Mouse (Mus musculus): ENCODE data around the gene Carm1. TPM values are rescaled to one million over a fixed set of nuclear protein-coding genes. Genes with fewer than 3 reads are reported as not detected.
A peak's percentile ranks its signal among the peaks of the same experiment; 100 is the strongest.

The Carm1 gene
- polyA plus RNA-seq, 1 experiment: 48.1 TPM

- H3K36me3 ChIP-seq (ENCODE audit: control insufficient read depth, insufficient read depth): no peaks in the 10 kb centered on the region
- H3K27me3 ChIP-seq (ENCODE audit: control insufficient read depth, insufficient read depth, insufficient read length): no peaks in the 10 kb centered on the region
- peak overlapping the region; percentile 53 for H3ac ChIP-seq (ENCODE audit: control insufficient read depth, insufficient read length)
- no peak for TF ChIP-seq CEBPB (IDR thresholded peaks at IDR 0.05; ENCODE audit: insufficient read depth, poor library complexity, severe bottlenecking)
- TF ChIP-seq MYOD1 (IDR thresholded peaks at IDR 0.05; ENCODE audit: control insufficient read depth in 1 of 3, insufficient read length in 2 of 3, low read depth in 2 of 3): no peak
- no peak for TF ChIP-seq TCF3 (IDR thresholded peaks at IDR 0.05; ENCODE audit: insufficient read length, low read depth)
- TF ChIP-seq POLR2AphosphoS2 (IDR thresholded peaks at IDR 0.05; ENCODE audit: insufficient read length, low read depth): no peak
- TF ChIP-seq E2F4 (IDR thresholded peaks at IDR 0.05; ENCODE audit: insufficient read depth): no peak
- no peak for TF ChIP-seq MYOG (IDR thresholded peaks at IDR 0.05; ENCODE audit: control insufficient read depth in 1 of 3, insufficient read depth in 1 of 3, insufficient read length in 2 of 3, low read depth in 2 of 3)
- no peak for TF ChIP-seq REST (IDR thresholded peaks at IDR 0.05; ENCODE audit: insufficient read depth, insufficient read length)
- TF ChIP-seq TCF12 (IDR thresholded peaks at IDR 0.05; ENCODE audit: insufficient read depth, poor library complexity, severe bottlenecking): no peak
- TF ChIP-seq MAX (IDR thresholded peaks at IDR 0.05; ENCODE audit: low read depth): no peak
- TF ChIP-seq SRF (IDR thresholded peaks at IDR 0.05; ENCODE audit: control insufficient read depth, insufficient read length, low read depth): no peak
- TF ChIP-seq USF1 (IDR thresholded peaks at IDR 0.05; ENCODE audit: low read depth): no peak
- H3K4me3 ChIP-seq: peak overlapping the region; percentile 92
- peak overlapping the region; percentile 96 for H3K4me2 ChIP-seq (ENCODE audit: low read depth)
- H3K79me2 ChIP-seq (ENCODE audit: control insufficient read depth, insufficient read depth): peaks cover 36% of the 10 kb centered on the region
Observed at GRCm38 (mm10) chr9:21614864-21615616, 68.3 kb downstream of the Carm1 start.

- Histone ChIP-seq H3K36me3 (ENCODE audit: control insufficient read depth, insufficient read depth) (no peaks in the 10 kb centered on the region), H3K27me3 (ENCODE audit: control insufficient read depth, insufficient read depth, insufficient read length) (no peaks in the 10 kb centered on the region), H3K79me2 (ENCODE audit: control insufficient read depth, insufficient read depth) (peaks cover 43% of the 10 kb centered on the region), H3K4me2 (ENCODE audit: low read depth) (peak within 1 kb of the TSS; percentile 96), H3K4me3 (peak within 1 kb of the TSS; percentile 92), H3ac (ENCODE audit: control insufficient read depth, insufficient read length) (peak within 1 kb of the TSS; percentile 53)
- TF ChIP-seq SRF (IDR thresholded peaks at IDR 0.05; ENCODE audit: control insufficient read depth, insufficient read length, low read depth): peak; percentile 7
- peak; percentile 5 for TF ChIP-seq POLR2AphosphoS2 (IDR thresholded peaks at IDR 0.05; ENCODE audit: insufficient read length, low read depth)
- no peak for TF ChIP-seq TCF12 (IDR thresholded peaks at IDR 0.05; ENCODE audit: insufficient read depth, poor library complexity, severe bottlenecking)
- no peak for TF ChIP-seq MAX (IDR thresholded peaks at IDR 0.05; ENCODE audit: low read depth)
- peak; percentile 59 for TF ChIP-seq POLR2A (IDR thresholded peaks at IDR 0.05; ENCODE audit: insufficient read length, low read depth)
Observed at GRCm38 (mm10) chr9:21615617-21616231, 69.0 kb downstream of the Carm1 start, which contains the start of gene Smarca4. Gene Smarca4 (plus strand): TSS chr9:21616169.

- TF ChIP-seq MYOG (IDR thresholded peaks at IDR 0.05; ENCODE audit: control insufficient read depth in 1 of 3, insufficient read depth in 1 of 3, insufficient read length in 2 of 3, low read depth in 2 of 3) (peak in 1 of 3 experiments; percentile 20), POLR2AphosphoS2 (IDR thresholded peaks at IDR 0.05; ENCODE audit: insufficient read length, low read depth) (peak; percentile 60), MYOD1 (IDR thresholded peaks at IDR 0.05; ENCODE audit: control insufficient read depth in 1 of 3, insufficient read length in 2 of 3, low read depth in 2 of 3) (no peak), POLR2A (IDR thresholded peaks at IDR 0.05; ENCODE audit: insufficient read length, low read depth) (peak; percentile 71), E2F4 (IDR thresholded peaks at IDR 0.05; ENCODE audit: insufficient read depth) (no peak), USF1 (IDR thresholded peaks at IDR 0.05; ENCODE audit: low read depth) (no peak)
- Histone ChIP-seq H3K4me2 (ENCODE audit: low read depth) (peak overlapping the region; percentile 84), H3K27me3 (ENCODE audit: control insufficient read depth, insufficient read depth, insufficient read length) (no peaks in the 10 kb centered on the region), H3ac (ENCODE audit: control insufficient read depth, insufficient read length) (peak overlapping the region; percentile 53), H3K79me2 (ENCODE audit: control insufficient read depth, insufficient read depth) (peaks cover 49% of the 10 kb centered on the region), H3K4me3 (peak overlapping the region; percentile 92), H3K36me3 (ENCODE audit: control insufficient read depth, insufficient read depth) (no peaks in the 10 kb centered on the region)
Observed at GRCm38 (mm10) chr9:21616232-21616781, 69.6 kb downstream of the Carm1 start.

GRCm38 (mm10) chr9:21617066-21617465 lies 70.4 kb downstream of the Carm1 start:
- peak overlapping the region; percentile 92 for H3K4me3 ChIP-seq
- no peak for TF ChIP-seq POLR2AphosphoS2 (IDR thresholded peaks at IDR 0.05; ENCODE audit: insufficient read length, low read depth)
- peak in 1 of 3 experiments; percentile 14 for TF ChIP-seq MYOD1 (IDR thresholded peaks at IDR 0.05; ENCODE audit: control insufficient read depth in 1 of 3, insufficient read length in 2 of 3, low read depth in 2 of 3)
- no peaks in the 10 kb centered on the region for H3K27me3 ChIP-seq (ENCODE audit: control insufficient read depth, insufficient read depth, insufficient read length)
- peak overlapping the region; percentile 53 for H3ac ChIP-seq (ENCODE audit: control insufficient read depth, insufficient read length)
- no peaks in the 10 kb centered on the region for H3K36me3 ChIP-seq (ENCODE audit: control insufficient read depth, insufficient read depth)
- H3K79me2 ChIP-seq (ENCODE audit: control insufficient read depth, insufficient read depth): peaks cover 56% of the 10 kb centered on the region
- peak overlapping the region; percentile 84 for H3K4me2 ChIP-seq (ENCODE audit: low read depth)

- Histone ChIP-seq H3ac (ENCODE audit: control insufficient read depth, insufficient read length) (no peak overlapping the region), H3K4me2 (ENCODE audit: low read depth) (no peak overlapping the region), H3K79me2 (ENCODE audit: control insufficient read depth, insufficient read depth) (peaks cover 88% of the 10 kb centered on the region), H3K4me3 (no peak overlapping the region), H3K36me3 (ENCODE audit: control insufficient read depth, insufficient read depth) (no peaks in the 10 kb centered on the region), H3K27me3 (ENCODE audit: control insufficient read depth, insufficient read depth, insufficient read length) (no peaks in the 10 kb centered on the region)
- no peak for TF ChIP-seq MAX (IDR thresholded peaks at IDR 0.05; ENCODE audit: low read depth)
- no peak for TF ChIP-seq MYOG (IDR thresholded peaks at IDR 0.05; ENCODE audit: control insufficient read depth in 1 of 3, insufficient read depth in 1 of 3, insufficient read length in 2 of 3, low read depth in 2 of 3)
- no peak for TF ChIP-seq POLR2AphosphoS2 (IDR thresholded peaks at IDR 0.05; ENCODE audit: insufficient read length, low read depth)
Observed at GRCm38 (mm10) chr9:21620229-21620628, 73.5 kb downstream of the Carm1 start.
